Mouse (Mus musculus) testis, adult 2 months (tissue): Measurements from ENCODE around the gene Ncor2. TPM values are rescaled to one million over a fixed set of nuclear protein-coding genes. Genes with fewer than 3 reads are reported as not detected.

Experiments used
- H3K27ac ChIP-seq: fragments of 200-500 bp; 2 replicates; pipeline ENCODE4 v1.5.1; 2012; ENCODE audit warnings: low read depth, low read length; ENCODE audit not compliant: control insufficient read depth, insufficient read depth
- H3K27me3 ChIP-seq: fragments of 200-500 bp; 2 replicates; pipeline ENCODE4 v1.6.1; 2012; ENCODE audit warnings: mild to moderate bottlenecking, low read length, moderate library complexity; ENCODE audit not compliant: control insufficient read depth, insufficient read depth
- H3K36me3 ChIP-seq: fragments of 200-500 bp; 2 replicates; pipeline ENCODE4 v1.6.1; 2012; ENCODE audit warnings: mild to moderate bottlenecking, low read length; ENCODE audit not compliant: control insufficient read depth, insufficient read depth
- H3K4me1 ChIP-seq: fragments of 200-500 bp; 2 replicates; pipeline ENCODE4 v1.6.1; 2012; ENCODE audit warnings: low read length; ENCODE audit not compliant: control insufficient read depth, insufficient read depth
- H3K4me3 ChIP-seq: fragments of 200-500 bp; 2 replicates; pipeline ENCODE4 v1.5.1; 2012; ENCODE audit warnings: low read depth, mild to moderate bottlenecking, low read length, moderate library complexity, mixed read lengths; ENCODE audit not compliant: control insufficient read depth
- CTCF ChIP-seq: fragments of 200-500 bp; IDR thresholded peaks from 2 replicates; pipeline ENCODE4 v1.5.1; 2012; ENCODE audit warnings: low read depth, mild to moderate bottlenecking, inconsistent platforms, low read length, moderate library complexity; ENCODE audit not compliant: control insufficient read depth, insufficient read depth, insufficient replicate concordance
- POLR2A ChIP-seq: fragments of 200-500 bp; IDR thresholded peaks from 2 replicates; pipeline ENCODE4 v1.6.1; 2012; ENCODE audit warnings: low read depth, mild to moderate bottlenecking, inconsistent platforms, low read length, moderate library complexity; ENCODE audit not compliant: control insufficient read depth
- polyA plus RNA-seq: library from polyadenylated mRNA; depleted of rRNA; stranded (reverse); fragments of >200 nt; gene quantifications from 2 replicates; pipeline ENCODE4 v1.2.3, GENCODE M21; 2012

Ncor2 gene
- polyA plus RNA-seq, 1 experiment = 28.0 TPM

DNA sequence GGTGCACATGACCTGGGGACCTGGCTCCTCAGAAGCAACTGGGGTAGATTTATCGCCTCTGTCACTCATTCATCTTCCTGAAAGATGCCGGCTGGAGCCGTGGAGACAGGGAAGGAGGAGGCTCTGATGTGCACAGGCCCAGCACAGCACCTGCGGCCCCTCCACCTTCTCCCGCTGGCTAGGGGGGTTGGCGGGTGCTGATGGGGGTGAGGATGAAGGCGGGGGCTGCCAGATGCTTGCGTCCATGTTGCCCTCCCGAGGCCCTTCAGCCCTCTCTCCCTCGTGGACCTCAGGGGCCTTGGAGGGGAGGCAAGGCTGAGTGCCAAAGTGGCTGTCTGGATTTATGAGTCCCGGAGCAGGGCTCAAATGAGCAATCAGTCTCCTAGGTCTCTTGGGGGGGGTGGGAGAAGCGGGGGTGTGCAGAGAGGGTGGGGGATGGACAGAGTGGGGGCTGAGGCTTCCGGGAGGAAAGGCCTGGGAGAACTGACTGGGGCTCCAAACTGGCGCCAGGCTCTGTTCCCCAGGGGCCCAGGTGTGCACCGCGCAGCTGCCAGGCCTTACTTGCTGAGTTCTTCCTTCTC lies 110.6 kb downstream of the Ncor2 start:
- H3K36me3 ChIP-seq = no peaks in the 10 kb centered on the region
- no peak for TF ChIP-seq POLR2A
- no peak for TF ChIP-seq CTCF
- no peak overlapping the region for H3K4me3 ChIP-seq
- H3K27me3 ChIP-seq = no peaks in the 10 kb centered on the region
- no peak overlapping the region for H3K27ac ChIP-seq
- H3K4me1 ChIP-seq = peaks cover 9% of the 10 kb centered on the region

DNA sequence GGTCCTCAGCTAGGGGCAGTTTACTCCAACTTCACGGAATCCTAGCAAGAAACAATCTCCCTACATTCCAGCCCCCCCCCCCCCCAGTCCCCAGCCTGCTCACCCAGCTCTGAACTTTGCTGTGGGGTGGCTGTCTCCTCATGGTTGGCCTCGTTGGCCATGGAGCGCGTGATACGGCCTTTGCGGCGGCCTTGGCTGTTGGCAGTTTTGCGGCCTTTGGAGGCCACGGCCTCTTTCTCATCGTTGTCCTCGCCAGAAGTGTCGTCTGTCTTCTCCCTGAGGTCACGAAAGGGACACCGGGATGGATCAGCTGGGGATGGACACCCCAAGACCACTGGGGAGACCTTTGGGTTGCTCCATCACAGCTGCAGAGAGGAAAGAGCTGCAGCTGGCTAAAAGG lies 111.3 kb downstream of the Ncor2 start:
- Histone ChIP-seq H3K4me1 (peaks cover 9% of the 10 kb centered on the region), H3K27me3 (no peaks in the 10 kb centered on the region), H3K4me3 (no peak overlapping the region), H3K27ac (no peak overlapping the region), H3K36me3 (no peaks in the 10 kb centered on the region)
- TF ChIP-seq POLR2A = no peak

DNA sequence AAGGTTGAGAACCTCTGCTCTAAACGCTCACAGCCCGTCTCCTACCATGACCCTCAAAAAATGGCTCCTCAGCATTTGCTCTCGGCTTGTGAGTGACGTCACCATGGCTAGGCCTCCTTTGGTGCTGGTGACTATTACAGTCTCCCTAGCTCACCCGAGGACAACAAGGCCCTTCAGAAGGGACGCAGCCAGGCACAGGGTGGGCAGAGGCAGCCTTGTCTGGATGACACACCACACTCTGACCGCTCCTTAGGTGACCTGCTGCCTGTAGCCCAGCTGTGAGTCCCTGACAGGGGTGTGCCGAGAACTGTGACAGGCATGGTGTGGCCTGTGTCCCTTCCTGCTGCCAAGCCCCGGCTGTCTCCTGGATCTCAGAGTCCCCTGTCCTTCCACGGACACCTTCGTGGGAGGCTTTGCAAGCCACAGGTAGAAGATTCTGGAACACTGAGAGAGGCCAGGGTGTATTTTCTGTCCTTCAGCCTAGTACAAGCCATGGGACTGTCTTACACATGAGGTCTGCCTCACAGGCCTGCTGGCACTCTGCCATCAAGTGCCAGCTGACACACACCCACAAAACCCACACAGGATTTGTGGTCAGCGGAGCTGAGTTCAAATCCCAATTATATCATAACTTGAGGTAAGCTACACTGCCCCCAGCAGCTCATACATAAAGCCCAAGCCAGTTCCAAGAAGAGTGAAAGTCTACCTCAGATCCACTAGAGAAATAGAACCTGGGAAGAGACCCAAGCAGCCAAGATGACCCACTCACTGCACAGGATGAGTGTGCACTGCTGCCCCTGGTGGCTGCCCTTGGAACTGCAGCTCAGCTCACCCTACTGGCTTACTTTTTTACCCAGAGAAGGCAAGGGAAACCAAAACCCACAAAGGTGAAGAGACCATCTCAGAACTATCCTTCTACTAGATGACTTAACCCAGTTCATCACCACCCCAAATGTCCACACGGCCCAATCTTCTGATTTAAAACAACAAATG lies 112.2 kb downstream of the Ncor2 start:
- Histone ChIP-seq H3K4me3 (no peak overlapping the region), H3K27me3 (no peaks in the 10 kb centered on the region), H3K27ac (no peak overlapping the region), H3K4me1 (peaks cover 9% of the 10 kb centered on the region), H3K36me3 (no peaks in the 10 kb centered on the region)
- TF ChIP-seq POLR2A (0 out of 2 replicates have a peak, but pooled peaks have one; percentile 20), CTCF (peak; percentile 97)

DNA sequence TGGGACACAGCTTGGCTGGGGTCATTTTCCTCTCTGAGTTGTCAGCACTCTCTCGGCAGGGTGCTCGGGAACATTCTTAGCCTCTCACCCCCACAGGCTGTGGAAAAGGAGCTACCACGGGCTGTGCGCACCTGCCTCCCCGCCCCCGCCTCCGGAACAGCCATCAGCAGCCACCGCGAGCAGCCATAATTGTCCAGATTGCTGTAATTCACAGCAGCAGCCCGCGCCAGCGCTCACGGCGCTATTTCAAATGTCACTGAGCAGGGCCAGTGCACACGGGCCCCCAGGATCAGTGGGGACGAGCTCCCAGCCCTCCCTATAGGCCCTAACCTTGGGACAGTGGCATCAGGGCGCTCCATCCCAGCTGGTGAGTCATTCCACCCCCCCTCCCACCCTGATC lies 116.0 kb downstream of the Ncor2 start:
- H3K4me1 ChIP-seq = peaks cover 9% of the 10 kb centered on the region
- no peak for TF ChIP-seq CTCF
- TF ChIP-seq POLR2A = no peak

DNA sequence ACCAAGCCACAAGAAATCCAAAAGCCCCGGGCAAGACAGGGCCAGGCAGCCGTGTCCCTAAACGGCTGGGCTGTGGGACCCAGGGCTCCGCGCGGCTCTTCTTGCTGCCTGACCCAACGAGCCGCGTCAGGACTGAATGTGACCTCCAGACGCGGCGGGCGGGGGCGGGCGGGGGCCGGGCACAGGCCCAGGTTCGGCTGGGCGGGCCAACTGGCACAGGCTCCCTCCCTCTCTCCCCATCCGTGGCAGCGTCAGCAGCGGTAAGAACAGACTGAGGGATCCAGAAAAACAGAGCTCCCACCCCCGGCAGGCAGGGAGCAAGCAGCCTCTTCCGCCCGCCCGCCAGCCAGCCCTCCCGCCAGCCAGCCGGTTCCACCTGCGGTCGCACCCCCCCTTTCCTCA lies 120.8 kb downstream of the Ncor2 start:
- no peak overlapping the region for H3K27ac ChIP-seq

More for the DNA sequence above, 116.0 kb downstream of the Ncor2 start:
- Histone ChIP-seq H3K4me3 (no peak overlapping the region), H3K27ac (no peak overlapping the region), H3K36me3 (no peaks in the 10 kb centered on the region), H3K27me3 (no peaks in the 10 kb centered on the region)

DNA sequence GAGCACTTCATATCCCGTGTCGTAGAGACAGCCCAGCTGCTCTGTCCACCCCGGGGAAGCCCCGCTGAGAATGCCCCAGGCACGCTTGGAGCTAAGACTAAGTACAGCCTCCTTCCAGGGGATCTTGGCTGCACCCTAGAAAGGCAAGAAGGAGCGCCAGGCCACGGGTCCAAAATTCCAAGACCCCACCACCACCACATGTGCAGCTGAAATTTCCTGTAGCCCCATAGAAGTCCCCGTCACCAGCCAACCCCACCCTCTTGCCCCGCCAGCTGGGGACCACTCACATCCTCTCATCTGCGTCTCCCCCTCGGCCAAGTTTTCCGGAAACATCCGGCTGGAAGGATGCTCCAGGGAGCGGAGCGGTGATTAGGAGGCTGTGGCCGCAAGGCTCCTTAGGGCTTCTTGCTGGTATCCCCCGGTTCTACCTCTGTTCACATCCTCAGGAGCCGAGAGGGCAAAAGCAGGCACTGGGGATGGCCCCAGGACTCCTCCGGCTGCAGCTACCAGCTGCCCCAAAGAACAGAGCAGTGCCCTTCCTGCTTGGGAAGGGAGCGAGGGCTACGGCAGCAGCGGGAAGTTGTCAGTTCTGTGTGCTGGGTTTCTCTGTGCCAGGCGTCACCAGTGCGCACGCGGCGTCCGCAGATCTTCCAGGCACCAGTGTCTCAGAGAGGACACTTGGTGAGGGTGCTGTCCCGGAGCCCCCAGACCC lies 121.3 kb downstream of the Ncor2 start:
- no peak for TF ChIP-seq POLR2A
- no peak for TF ChIP-seq CTCF
- Histone ChIP-seq H3K27ac (no peak overlapping the region), H3K36me3 (no peaks in the 10 kb centered on the region), H3K4me3 (peak overlapping the region; percentile 14), H3K4me1 (peaks cover 2% of the 10 kb centered on the region), H3K27me3 (no peaks in the 10 kb centered on the region)

More for the DNA sequence above, 120.8 kb downstream of the Ncor2 start:
- Histone ChIP-seq H3K27me3 (no peaks in the 10 kb centered on the region), H3K4me1 (peaks cover 2% of the 10 kb centered on the region), H3K4me3 (peak overlapping the region; percentile 14; the same call in 1 of the 2 replicates), H3K36me3 (no peaks in the 10 kb centered on the region)
- no peak for TF ChIP-seq CTCF
- no peak for TF ChIP-seq POLR2A
